Mouse (Mus musculus) liver, adult (tissue): ENCODE results near the gene Lig3.

ENCODE experiments used
- GATA4 ChIP-seq: IDR thresholded peaks from 2 replicates; pipeline ENCODE4 v1.6.1; 2014; ENCODE audit warnings: mild to moderate bottlenecking, low read length; ENCODE audit not compliant: insufficient replicate concordance

Gene Lig3

DNA sequence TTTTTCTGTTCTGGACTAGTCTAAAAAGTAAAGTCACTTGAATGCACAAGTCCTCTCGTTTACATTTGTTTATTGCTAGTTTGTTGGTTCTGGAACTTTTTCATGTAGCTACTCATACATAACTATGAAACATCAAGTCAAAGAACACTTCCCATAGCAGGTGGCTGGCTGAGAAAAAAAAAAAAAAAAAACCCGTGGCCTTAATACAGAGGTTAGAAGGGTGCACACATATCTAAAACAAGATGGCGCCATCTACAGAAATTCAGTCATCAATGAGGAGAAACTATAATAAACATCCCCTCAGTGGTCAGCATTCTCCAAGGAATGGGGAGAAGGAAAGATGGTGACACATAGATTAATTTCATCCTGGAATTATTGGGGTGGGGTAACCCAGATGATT lies 26.5 kb downstream of the Lig3 start:
- TF ChIP-seq GATA4 = no peak

DNA sequence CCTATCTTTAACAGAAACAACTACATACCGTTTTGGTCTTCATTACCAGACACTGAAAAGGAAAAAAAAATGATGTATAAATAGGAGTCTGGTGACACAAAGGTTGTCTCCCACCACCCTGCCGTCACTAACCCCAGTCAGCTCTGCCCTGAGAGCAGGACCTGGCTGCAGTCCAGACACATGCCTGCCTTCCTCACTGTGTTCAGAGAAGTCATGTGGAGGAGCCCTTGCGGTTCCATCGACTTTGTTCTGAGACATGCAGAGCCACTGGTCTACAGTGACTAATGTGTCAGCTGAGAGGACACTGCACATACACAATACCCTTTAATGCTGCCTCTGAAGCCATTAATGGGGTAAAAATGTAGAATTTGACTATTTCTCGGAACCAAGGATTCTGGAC lies 27.6 kb downstream of the Lig3 start:
- TF ChIP-seq GATA4 = no peak

DNA sequence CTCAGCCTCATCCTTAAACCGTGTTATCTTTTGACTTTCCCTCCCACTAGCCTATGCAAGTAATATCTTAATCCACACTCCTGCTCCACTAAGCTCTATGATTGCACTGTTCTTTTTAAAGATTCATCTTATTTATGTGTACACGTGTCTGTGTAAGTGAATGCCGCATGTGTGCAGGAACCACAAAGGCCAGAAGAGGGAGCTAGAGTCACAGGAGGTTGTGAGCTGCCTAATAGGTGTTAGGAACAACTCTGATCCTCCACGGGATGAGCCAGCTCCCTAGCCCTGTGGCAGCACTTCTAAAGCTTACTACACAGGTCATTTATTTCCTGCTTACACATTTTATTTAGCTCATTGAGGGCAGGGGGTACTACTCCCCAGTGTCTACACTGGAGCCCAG lies 38.4 kb downstream of the Lig3 start:
- TF ChIP-seq GATA4 = no peak

DNA sequence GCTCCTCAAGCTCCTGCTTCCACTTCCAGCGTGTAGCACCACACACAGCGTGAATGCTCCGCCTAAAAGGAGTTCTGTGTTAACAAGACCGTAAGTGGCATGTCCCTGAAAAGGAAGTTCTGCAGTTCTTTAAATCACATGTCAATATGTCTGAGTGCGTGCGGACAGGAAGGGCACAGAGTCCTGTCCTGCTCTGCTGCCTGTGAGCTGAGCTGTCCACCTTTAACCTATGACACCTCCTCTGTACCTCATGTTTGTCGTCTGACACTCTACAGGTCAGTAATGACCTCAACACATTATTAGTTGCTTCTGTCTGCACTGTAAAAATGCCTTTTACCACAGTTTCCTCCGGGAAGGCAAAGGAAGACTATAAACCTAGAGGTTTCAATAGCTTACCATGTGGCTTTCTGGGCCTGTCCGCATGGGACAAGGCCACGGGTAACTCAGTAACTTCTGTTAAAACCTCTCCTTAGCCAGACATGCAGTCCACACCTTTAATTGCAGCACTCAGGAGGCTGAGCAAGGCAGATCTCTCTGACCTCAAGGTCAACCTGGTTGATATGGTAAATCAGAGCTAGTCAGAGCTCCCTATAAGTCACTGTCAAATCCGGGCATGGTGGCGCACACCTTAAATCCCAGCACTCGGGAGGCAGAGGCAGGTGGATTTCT lies 40.0 kb downstream of the Lig3 start:
- no peak for TF ChIP-seq GATA4

DNA sequence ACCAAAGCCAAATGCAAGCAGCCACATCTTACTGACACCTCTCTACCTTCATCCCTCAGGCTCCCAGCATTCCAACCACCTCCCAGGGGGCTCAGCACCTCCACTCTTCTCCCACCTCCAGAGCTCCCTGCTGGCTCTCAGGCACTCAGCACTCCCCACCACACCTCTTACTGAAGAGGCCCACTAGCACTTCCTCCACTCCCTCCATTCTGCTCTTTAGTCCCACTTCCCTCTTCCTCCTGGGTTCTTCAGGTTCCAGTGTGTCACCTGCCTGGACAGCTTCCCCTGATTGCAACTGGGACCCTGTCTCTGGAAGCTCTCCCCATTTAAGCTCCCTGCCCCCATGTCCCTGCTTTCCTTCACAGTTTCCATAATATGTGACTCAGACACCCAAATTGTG lies 45.9 kb downstream of the Lig3 start:
- no peak for TF ChIP-seq GATA4

DNA sequence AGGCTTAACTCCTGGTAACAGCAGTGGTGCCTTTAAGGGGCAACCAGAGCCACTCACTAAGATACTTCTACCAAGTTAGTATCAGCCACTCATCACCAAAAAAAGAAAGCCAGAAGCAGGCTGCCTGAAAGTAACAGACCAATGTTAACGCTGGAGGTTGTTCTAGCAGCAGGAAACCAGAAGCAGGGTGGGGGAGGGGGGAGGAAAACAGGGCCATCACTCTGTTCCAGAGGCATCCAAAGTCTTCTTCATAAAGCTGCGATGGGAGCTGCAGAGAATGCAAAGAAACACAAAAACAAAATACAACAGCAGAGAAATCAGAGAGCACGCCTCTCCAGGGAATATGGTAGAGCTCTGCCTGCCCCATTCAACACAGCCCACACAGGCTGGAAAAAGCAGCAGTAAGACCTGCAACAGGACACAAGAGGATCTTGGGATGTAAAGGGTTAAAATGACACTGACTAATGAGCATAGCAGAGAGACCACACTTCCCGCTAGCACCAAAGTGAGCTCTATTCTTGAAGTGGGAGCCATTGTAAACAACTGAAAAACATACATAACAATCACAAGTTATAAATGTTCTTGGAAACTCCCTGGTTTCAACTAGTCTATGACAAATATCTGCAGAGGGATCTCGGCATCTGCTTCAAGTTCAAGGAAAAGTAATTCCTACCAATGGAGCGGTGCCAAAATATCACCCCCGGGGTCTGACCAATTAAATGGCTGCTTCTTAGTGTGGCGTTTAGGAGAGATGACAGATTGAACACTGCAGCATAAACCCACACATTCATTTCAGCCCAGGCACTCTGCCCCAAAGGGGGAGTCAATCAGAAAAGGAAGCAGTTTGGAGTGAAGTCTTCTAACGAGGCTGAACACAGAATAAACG lies 50.3 kb downstream of the Lig3 start:
- no peak for TF ChIP-seq GATA4

DNA sequence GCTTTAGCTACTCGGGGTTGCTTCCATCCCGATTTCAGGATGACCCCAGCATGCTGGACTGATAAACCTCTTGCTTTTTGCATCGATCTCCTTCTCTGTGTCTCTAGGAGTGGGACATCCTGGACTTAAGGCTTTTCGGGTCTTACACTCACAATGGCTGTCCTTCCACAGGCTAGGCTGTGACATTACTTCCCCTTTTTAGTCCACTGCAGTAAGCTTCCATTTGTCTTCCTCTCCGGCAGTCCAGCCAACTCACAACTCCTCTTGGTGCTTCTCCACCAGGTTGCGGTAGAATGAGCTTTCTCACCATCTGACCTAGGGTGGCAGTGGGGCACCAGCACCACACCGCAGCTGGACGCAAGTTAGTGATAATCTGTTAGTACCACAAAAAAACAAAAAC lies 53.0 kb downstream of the Lig3 start:
- no peak for TF ChIP-seq GATA4

DNA sequence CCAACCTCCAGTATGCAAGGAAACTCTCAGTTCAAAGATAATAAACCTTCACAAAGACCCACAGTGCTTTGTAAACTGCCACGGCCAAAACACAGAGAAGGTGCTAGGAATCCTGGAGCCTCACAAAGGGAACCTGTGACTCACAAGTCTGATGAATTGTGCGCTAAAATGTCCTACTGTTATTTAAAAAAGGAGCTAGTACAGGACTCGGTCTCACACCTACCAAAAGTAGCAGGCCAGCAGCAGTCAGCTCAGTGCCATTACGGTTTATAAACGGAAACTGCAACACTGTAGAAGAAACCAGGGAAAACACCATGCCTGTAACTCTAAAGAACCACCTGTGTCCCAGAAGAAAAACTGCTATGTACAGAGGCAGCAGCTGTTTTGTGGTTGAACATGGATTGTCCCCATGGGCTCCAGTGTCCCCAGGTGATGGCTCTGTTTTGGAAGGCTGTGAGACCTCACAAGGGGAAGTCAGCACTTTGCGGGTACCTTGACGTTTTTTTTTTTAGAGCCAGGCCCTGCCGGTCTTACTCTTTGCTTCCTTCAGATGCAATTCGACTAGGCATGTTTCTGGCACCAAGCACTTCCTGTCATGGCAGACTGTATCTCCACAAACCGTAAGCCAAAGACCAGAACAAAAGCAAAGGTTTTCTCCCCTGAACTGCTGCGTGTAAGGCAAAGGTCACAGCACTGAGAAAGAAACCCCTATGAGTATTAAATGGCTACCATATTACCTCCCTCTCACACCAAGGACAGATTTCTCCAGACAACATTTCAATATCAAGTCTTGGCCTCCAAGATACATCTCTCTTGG lies 54.9 kb downstream of the Lig3 start:
- TF ChIP-seq GATA4 = no peak

DNA sequence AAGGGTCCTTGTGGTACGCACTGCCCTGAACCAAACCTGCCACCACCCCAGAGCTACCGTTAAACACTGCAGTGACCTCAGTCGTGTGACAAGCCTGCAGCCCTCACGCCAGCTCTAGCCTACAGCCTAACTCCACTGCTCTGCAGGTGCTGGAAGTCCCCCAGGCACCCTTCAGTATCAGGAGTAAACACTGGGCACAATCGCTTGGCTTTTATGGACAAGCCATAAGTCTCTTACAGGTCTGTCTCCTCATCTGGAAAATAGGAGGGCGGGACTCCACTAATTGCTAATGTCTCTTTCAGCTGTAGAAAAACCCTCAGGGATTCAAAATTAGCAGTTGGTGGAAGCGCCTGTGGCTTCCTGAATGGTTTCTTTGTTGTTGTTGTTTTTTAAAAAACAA lies 56.3 kb downstream of the Lig3 start:
- TF ChIP-seq GATA4 = no peak

DNA sequence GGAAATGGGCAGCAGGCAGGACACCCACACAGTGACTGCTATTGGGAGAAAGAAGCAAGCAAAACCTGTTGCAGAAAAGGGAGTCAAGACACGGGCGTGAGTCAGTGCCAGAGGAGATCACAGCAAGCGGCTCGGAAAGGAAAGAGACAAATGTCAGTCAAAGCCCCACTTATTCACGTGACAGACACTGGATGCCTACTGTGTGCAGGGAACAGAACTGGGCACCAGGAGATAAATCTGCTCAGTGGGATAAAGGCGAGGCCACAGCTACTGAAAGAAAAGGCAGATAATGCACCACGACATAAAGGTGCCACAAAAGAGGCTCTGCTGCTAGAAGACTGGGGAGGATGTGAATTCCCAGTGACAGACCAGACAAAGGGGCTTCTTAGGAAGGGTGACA lies 56.9 kb downstream of the Lig3 start:
- no peak for TF ChIP-seq GATA4

DNA sequence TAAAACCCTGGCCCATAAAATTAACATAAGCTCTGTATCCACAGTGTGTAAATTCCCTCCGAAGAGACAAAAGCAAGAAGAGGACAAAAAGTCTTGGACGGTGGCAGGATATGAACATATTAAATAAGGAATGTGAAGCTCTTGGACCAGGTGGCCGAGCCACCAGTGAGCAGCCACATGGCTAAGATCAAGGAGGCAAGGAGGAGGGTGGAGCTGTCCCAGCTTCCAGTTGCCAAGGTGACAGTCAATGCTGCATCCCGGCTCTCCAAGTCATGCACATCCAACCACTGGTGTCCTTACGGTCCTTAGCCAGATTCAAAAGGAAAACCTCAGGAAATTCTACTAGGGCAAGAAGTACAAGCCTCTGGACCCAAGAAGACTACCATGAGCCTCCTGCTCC lies 57.6 kb downstream of the Lig3 start:
- TF ChIP-seq GATA4 = no peak

DNA sequence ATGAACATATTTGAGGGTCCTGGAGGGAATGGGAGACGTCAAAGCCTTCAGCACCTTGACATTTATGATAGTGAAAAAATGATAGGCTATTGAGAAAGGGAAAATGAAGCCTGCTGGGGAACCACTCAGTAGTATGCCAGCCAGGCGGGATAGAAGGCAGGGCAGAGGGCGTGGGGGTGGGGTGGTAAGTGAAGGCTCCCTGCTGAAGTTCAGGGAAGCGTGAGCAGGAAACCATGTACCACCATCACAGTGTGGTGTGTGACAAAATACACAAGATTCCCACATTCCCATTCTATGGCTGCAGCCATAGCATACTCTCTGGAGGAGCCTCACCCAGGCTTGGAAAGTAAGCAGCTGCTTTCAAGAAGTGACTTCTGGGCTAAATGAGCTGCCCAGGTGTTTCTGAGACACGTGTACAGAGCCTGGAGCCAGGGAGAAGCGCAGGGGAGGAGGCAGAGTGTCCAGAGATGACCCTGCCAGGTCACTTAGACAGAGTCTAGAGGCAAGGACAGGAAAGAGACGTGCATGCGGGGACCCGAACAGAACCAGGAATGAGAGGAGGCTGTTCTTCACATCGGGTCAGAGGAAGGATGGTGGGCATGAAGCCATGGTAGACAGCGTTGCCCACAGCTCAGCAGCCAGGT lies 64.0 kb downstream of the Lig3 start:
- TF ChIP-seq GATA4 = no peak

DNA sequence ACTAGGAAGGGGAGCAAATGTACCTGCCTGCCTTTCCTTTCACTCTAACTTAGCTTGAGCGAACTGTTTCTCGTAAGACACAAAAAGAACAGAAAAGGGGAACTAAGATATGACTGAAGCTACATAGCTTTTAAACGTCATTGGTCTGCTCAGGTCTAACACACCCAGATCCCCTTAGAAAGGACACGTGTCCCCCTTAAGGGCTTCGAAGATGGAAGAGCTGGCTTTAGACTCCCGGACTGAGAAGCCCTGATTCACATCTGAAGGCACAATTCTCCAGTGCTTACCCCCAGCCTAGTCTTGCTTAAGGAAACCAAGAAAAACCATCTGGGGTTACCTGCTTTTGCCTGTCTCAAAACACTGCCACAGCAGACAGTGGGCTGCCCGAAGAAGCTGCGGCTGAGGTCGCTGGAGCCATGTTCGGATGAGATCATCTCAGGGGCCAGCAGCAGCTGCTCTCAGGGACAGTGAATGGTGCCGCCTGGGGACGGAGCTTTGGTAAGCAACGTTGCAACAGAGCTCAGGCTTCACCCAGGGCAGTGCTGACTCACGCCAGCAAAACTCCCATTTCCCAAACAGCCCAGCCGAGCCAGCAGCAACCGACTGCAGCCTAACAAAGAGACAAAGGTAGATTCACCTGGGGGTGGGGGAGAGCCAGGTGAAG lies 64.6 kb downstream of the Lig3 start:
- TF ChIP-seq GATA4 = no peak

DNA sequence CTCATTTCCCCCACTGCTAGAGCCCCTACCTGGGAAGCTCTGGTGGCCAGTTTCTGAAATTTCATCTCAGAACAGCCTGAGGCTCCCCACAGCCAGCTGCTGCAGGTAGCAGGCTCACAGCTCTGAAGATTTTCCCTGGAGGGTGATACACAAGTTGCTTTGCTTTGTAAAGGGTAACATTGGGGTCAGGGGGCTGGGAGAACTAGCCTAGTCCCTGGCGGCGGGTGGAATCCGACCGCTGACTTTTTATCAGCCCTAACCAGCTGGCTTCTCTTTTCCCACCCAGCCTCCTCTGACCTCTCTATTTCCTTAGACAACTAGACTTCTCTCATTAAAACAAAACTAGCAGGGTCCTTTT lies 65.2 kb downstream of the Lig3 start:
- no peak for TF ChIP-seq GATA4

DNA sequence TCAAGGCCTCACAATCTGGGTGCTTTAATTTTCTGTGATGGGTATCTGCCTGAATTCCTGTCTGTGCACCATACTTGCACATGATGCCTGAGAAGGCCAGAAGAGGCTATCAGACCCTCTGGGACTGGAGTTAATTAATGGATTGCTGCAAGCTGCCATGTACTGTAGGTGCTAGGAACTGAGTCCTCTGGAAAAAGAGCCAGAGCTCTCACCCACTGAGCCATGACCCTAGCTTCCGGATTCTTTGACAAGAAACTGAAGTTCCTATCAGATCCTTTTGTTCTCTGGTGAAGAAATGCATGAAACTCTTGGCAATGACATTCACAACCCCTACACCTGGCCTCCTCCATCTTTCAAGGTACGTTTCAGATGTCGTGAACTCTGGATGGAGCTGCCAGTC lies 66.0 kb downstream of the Lig3 start:
- TF ChIP-seq GATA4 = no peak
